Mouse (Mus musculus): Measurements from ENCODE around the gene Sec24d. TPM values are rescaled to one million over a fixed set of nuclear protein-coding genes. Genes with fewer than 3 reads are reported as not detected.

Sec24d gene
- polyA plus RNA-seq, 1 experiment from 2014 or later: 21.6 TPM

DNA sequence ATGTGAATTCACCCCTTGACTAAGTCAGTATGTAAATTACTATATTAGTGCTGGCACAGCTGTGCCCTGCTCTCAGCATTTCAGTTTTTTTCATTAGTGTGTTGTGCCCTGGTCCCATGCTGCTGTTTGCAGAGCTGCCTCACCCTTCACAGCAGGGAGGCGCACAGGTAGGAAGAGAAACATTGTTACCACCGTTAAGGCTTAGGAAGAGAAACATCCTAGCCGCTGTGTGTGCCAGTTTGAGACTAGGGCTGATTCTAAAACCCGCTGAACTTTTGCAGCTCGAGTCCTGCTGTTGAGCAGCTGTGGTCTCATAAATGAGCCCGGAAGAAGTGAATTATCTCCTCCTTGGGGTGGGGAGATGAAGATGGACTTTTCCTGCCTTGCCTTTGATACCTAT, 41.9 kb downstream of the Sec24d start:
- H3K27ac ChIP-seq (replicated peaks): no peak overlapping the region
- peaks cover 5% of the 10 kb centered on the region for H3K4me1 ChIP-seq
- no peak for DNase-seq (ENCODE audit: low spot score)
- no peaks in the 10 kb centered on the region for H3K36me3 ChIP-seq
- no peaks in the 10 kb centered on the region for H3K9me3 ChIP-seq (replicated peaks)
- no peaks in the 10 kb centered on the region for H3K27me3 ChIP-seq (ENCODE audit: low read depth, poor library complexity, severe bottlenecking)
- H3K4me3 ChIP-seq: no peak overlapping the region
- WGBS: 79% methylated on average over 6 of the region's 6 CpGs

DNA sequence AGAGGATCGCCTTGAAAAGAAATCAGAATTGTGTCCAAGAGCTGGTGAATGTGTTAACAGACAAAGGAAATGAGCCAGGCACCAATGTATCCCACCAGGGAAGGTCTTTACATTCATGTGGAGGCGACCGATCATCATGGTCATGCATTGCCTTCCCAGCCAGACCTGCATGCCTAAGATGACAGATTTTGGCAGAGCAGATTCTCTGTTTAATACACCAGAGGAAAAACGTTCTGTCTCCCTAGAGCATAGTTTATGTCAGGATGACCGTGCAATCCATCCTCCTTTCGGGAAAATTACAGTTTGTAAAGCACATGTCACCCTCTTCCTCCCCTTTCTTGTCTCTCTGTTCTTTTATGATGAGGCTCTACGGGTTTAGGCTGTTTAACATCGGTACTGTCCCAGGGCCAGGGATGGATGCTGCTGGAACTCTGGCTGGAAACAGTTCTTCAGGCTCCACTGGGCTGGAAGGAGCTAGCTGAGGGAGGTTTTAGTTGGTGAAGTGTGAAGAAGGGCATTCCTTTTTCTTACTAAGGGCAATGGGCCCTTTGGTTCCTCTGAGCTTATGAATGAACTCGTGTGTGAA, 45.3 kb downstream of the Sec24d start:
- Histone ChIP-seq H3K9me3 (replicated peaks) (no peaks in the 10 kb centered on the region), H3K4me1 (peaks cover 7% of the 10 kb centered on the region), H3K27ac (replicated peaks) (no peak overlapping the region), H3K36me3 (no peaks in the 10 kb centered on the region), H3K4me3 (no peak overlapping the region), H3K27me3 (ENCODE audit: low read depth, poor library complexity, severe bottlenecking) (no peaks in the 10 kb centered on the region)
- WGBS: 88% methylated on average over 9 of the region's 9 CpGs
- DNase-seq (ENCODE audit: low spot score): no peak

DNA sequence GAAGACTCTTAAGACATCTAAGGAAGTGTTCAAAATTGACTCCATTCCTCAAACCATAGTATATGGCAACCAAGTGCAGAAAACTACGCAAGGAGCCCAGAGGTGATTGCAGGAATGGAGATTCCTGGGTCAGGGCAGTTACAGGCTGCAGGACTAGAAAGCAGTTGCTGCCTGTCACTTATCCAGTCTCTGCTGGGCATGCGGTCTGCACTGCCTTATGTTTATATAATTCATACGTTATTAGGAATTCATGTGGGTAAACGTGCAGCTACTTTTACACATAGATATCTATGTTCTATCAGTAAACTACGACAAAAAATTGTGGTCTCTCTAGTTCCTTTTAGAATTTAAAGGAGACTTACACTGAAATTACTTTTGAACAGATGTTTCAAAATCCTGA, 46.2 kb downstream of the Sec24d start:
- H3K27ac ChIP-seq (replicated peaks): no peak overlapping the region
- H3K9me3 ChIP-seq (replicated peaks): no peaks in the 10 kb centered on the region
- WGBS: 78% methylated on average over 5 of the region's 5 CpGs
- no peaks in the 10 kb centered on the region for H3K27me3 ChIP-seq (ENCODE audit: low read depth, poor library complexity, severe bottlenecking)
- H3K4me1 ChIP-seq: peaks cover 7% of the 10 kb centered on the region
- H3K36me3 ChIP-seq: no peaks in the 10 kb centered on the region
- no peak overlapping the region for H3K4me3 ChIP-seq
- DNase-seq (ENCODE audit: low spot score): no peak

DNA sequence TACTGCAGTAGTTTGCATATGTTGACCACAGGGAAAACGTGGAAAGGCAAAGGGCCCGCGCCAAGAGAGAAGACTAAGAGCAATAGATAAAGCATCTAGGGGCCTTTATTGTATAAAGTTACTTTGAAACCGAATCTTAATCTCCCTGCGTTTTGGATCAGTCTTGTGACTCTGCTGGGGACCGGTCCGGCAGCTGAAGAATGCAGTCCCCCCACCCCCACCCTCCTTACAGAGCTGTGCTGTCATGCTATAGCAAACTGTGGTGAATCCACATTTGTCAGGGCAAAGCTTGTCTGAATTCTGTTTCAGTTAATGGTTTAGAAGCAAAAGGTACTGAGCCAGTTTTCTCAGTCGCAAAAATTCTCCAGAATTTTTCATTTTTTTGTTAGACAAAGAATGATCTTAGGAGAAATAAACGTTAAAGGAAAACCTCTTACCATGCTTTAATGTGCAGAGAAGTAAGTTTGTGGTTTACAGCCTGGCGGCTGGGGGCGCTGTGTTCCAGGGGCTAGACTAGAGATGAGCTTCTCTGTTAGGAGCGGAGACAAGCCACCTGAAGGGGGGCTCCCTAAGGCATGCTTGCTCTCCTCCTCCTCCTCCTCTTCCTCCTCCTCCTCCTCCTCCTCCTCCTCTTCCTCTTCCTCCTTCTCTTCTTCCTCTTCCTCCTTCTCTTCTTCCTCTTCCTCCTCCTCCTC, 46.8 kb downstream of the Sec24d start:
- DNase-seq (ENCODE audit: low spot score): no peak
- 24% methylated on average over 12 of the region's 12 CpGs for WGBS

DNA sequence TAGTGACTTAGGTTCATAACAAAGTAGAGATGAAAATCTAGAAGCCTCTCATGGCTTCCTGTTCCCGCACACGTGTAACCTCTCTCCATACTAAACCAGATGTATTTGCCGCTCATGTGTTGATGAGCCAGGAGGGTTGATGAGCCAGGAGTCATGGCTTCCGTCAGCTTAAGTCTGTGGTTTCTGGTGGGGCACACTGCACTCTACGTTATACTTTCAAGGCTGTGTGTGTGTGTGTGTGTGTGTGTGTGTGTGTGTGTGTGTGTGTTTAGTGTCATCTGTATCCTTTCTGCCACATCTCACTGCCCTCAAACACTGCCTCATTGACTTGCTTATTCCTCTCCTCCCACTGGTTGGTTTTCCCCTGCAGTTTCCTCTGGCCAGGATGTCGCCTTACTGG, 48.8 kb downstream of the Sec24d start:
- DNase-seq (ENCODE audit: low spot score): no peak
- H3K9me3 ChIP-seq (replicated peaks): no peaks in the 10 kb centered on the region
- no peaks in the 10 kb centered on the region for H3K36me3 ChIP-seq
- H3K27ac ChIP-seq (replicated peaks): no peak overlapping the region
- no peaks in the 10 kb centered on the region for H3K27me3 ChIP-seq (ENCODE audit: low read depth, poor library complexity, severe bottlenecking)
- no peak overlapping the region for H3K4me3 ChIP-seq
- H3K4me1 ChIP-seq: peaks cover 7% of the 10 kb centered on the region
- WGBS: 83% methylated on average over 6 of the region's 6 CpGs

More for the DNA sequence above, 46.8 kb downstream of the Sec24d start:
- no peak overlapping the region for H3K4me3 ChIP-seq
- no peaks in the 10 kb centered on the region for H3K27me3 ChIP-seq (ENCODE audit: low read depth, poor library complexity, severe bottlenecking)
- H3K9me3 ChIP-seq (replicated peaks): no peaks in the 10 kb centered on the region
- H3K4me1 ChIP-seq: peaks cover 7% of the 10 kb centered on the region
- no peaks in the 10 kb centered on the region for H3K36me3 ChIP-seq
- no peak overlapping the region for H3K27ac ChIP-seq (replicated peaks)

DNA sequence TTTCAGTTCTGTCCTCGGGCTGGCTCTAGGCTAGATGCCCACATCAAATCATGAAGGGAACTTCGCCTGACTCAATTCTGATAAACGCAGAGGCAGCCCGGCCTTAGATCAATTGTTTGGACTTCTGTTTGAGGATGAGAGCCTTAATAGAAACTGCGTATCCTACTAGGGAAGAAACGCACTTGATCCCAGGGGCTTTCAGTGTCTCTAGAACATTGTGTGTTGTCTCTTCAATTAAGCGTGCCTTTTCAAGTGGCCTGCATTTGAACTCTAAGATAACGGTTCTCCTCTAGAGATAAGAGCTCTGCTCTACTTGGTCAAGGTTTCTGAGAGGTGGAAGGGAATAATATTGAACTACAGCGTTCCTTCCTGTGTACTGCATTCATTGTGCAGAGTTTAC, 49.8 kb downstream of the Sec24d start:
- Histone ChIP-seq H3K4me3 (no peak overlapping the region), H3K27ac (replicated peaks) (no peak overlapping the region), H3K27me3 (ENCODE audit: low read depth, poor library complexity, severe bottlenecking) (no peaks in the 10 kb centered on the region), H3K4me1 (peaks cover 7% of the 10 kb centered on the region), H3K9me3 (replicated peaks) (no peaks in the 10 kb centered on the region), H3K36me3 (no peaks in the 10 kb centered on the region)
- no peak for DNase-seq (ENCODE audit: low spot score)
- WGBS: 86% methylated on average over 9 of the region's 9 CpGs

DNA sequence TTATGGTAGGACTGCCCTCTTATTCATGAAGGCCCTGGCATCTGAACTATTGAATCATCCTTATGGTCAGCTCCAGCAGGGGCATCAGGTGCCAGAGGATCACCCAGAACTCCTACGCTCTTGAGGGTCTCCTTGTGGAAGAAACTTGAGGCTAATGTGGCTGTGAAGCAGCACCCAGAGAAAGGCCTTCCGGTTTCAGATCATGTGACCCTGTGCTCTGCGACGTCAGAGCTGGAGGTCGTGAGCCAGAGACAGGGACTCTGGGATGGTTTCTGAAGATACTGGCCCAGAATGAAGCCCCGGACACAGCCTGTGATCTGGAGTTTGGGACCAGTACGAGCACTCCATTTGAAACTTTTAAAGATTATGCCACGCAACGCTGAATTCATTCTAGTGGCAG, 53.1 kb downstream of the Sec24d start:
- 84% methylated on average over 9 of the region's 9 CpGs for WGBS

DNA sequence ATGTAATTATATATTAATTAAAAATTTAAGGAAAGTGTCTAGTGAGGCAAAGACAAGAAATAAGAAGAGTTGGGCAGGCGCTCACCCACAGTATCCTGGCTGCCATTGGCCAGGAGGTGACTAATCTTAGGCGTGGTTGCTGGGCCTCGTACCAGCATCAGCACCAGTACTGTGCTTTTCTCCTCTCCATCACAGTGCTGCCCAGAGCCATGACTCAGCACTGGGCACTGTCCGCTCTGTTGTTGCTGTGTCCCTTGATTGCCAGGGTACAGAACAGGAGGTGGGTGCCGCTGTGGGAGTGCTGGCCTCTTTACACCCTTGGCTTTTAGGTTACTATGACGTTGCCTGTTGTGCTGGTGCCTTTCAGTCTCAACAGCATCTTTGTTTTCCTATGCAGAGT, 54.4 kb downstream of the Sec24d start:
- DNase-seq (ENCODE audit: low spot score): no peak
- Histone ChIP-seq H3K4me3 (no peak overlapping the region), H3K27me3 (ENCODE audit: low read depth, poor library complexity, severe bottlenecking) (no peaks in the 10 kb centered on the region), H3K9me3 (replicated peaks) (no peaks in the 10 kb centered on the region), H3K36me3 (no peaks in the 10 kb centered on the region), H3K4me1 (no peaks in the 10 kb centered on the region), H3K27ac (replicated peaks) (no peak overlapping the region)
- WGBS: 87% methylated on average over 6 of the region's 6 CpGs

More for the DNA sequence above, 53.1 kb downstream of the Sec24d start:
- Histone ChIP-seq H3K4me1 (no peaks in the 10 kb centered on the region), H3K9me3 (replicated peaks) (no peaks in the 10 kb centered on the region), H3K27me3 (ENCODE audit: low read depth, poor library complexity, severe bottlenecking) (no peaks in the 10 kb centered on the region), H3K36me3 (no peaks in the 10 kb centered on the region), H3K27ac (replicated peaks) (no peak overlapping the region), H3K4me3 (no peak overlapping the region)
- no peak for DNase-seq (ENCODE audit: low spot score)

DNA sequence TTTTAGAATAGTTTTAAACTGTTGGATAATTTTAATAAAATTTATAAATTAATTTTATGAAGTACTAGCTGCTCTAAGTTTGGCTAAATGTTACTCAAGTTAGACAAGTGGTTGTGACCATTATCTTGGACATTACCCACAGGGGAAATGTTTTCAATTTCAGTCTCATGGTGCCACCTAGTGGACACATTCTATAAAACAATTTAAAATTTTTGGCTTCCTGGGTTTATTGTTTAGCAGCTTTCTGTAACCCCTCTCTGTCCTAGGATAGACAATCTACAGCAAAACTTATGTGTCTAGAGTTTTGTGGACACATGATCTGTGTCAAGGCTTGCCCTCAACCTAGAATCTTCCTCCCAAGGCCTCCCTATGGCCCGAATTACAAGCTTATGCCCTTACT, 54.9 kb downstream of the Sec24d start:
- whole genome bisulfite sequencing: 42% methylated on average over 1 of the region's 1 CpGs
- H3K4me3 ChIP-seq: no peak overlapping the region
- H3K27ac ChIP-seq (replicated peaks): no peak overlapping the region
- no peaks in the 10 kb centered on the region for H3K27me3 ChIP-seq (ENCODE audit: low read depth, poor library complexity, severe bottlenecking)
- H3K9me3 ChIP-seq (replicated peaks): no peaks in the 10 kb centered on the region
- DNase-seq (ENCODE audit: low spot score): no peak
- no peaks in the 10 kb centered on the region for H3K4me1 ChIP-seq
- no peaks in the 10 kb centered on the region for H3K36me3 ChIP-seq

DNA sequence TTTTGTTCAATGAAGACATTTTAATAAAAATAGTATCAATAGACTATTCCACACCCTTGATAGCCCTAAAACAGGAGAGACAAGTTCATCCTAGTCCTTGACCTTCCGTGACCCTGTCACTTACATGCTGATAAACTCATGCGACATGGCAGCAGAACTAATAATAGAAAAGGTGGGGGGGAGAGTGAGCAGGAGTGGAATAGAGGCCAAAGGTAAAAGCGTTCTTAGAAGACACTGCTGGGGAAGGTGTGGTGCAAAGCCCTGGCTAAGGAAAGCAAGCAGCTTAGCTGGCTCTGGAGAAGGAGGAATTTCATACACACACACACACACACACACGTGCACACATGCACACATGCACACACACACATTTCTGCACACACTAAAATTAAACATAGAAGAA, 57.1 kb downstream of the Sec24d start:
- no peaks in the 10 kb centered on the region for H3K9me3 ChIP-seq (replicated peaks)
- no peaks in the 10 kb centered on the region for H3K27me3 ChIP-seq (ENCODE audit: low read depth, poor library complexity, severe bottlenecking)
- 87% methylated on average over 4 of the region's 4 CpGs for WGBS
- no peak overlapping the region for H3K4me3 ChIP-seq
- DNase-seq (ENCODE audit: low spot score): no peak
- H3K4me1 ChIP-seq: no peaks in the 10 kb centered on the region
- no peak overlapping the region for H3K27ac ChIP-seq (replicated peaks)
- H3K36me3 ChIP-seq: no peaks in the 10 kb centered on the region

DNA sequence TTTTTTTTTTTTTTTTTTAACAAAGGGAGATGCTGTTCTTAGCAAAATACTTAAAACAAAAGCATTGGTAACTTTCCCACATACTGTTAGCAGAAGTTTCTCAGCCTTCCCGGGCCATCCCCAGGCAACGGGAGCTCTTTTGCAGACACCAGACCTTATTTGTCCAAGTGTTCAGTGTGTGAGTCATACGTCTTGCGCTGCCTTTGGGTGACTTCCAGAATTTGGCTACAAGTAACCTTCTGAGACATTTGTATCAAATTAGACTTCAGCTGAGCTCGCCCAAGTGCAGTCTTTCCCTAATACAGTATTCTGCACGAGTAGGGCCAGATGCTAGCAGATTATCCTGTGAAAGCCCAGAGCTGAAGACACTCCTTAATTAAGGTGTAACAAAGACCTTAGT, 62.0 kb downstream of the Sec24d start:
- Histone ChIP-seq H3K36me3 (no peaks in the 10 kb centered on the region), H3K4me3 (no peak overlapping the region), H3K27ac (replicated peaks) (no peak overlapping the region), H3K4me1 (no peaks in the 10 kb centered on the region), H3K27me3 (ENCODE audit: low read depth, poor library complexity, severe bottlenecking) (no peaks in the 10 kb centered on the region), H3K9me3 (replicated peaks) (no peaks in the 10 kb centered on the region)
- 74% methylated on average over 6 of the region's 6 CpGs for WGBS
- no peak for DNase-seq (ENCODE audit: low spot score)

DNA sequence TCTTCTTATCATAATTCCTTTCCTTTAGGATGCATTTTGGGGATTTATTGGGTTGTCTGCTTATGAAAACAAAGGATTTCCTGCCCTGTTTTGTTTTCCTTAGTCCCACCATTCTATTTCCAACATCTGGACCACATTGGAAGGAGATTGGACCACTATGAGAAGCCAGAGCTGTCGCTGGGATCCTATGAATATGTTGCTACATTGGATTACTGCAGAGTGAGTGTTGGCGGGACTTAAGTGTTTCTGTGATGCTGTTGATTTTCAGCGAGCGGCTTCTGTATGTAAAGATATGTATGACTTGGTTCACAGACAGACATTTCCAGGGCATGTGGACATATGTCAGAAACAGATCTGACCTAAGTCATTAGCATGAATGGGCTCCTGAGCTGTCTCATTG, 63.0 kb downstream of the Sec24d start:
- no peak overlapping the region for H3K27ac ChIP-seq (replicated peaks)
- 88% methylated on average over 4 of the region's 4 CpGs for WGBS
- H3K9me3 ChIP-seq (replicated peaks): no peaks in the 10 kb centered on the region
- no peaks in the 10 kb centered on the region for H3K4me1 ChIP-seq
- no peaks in the 10 kb centered on the region for H3K36me3 ChIP-seq
- DNase-seq (ENCODE audit: low spot score): no peak
- no peak overlapping the region for H3K4me3 ChIP-seq
- no peaks in the 10 kb centered on the region for H3K27me3 ChIP-seq (ENCODE audit: low read depth, poor library complexity, severe bottlenecking)

DNA sequence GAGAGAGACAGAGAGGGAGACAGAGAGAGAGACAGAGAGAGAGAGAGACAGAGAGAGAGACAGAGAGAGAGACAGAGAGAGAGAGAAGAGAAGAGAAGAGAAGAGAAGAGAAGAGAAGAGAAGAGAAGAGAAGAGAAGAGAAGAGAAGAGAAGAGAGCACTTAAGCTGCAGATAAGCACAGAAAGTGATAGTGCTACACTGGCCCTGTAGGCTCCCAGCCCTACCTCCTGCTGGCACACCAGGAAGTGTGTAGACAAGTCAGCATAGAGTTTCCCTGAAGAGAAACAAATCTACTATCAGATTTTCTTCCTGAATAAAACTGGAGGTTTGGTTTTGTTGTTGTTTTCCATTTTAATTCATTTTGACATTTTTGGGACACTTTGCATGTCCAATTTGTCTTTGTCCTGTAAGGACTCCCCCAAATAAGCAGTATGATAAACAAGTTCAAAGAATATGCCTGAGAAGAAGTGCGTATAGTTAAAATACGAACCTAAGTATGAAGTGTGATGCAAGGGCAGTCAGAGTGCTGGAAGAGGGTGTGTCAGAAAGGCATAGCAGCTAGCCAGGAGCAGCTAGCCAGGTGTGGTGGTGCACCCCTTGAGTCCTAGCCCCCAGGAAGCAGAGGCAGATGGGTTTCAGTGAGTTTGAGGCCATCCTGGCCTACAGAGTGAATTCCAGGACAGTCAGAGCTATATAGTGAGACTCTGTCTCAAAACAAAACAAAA, 65.2 kb downstream of the Sec24d start:
- no peaks in the 10 kb centered on the region for H3K36me3 ChIP-seq
- 88% methylated on average over 2 of the region's 2 CpGs for WGBS
- no peak overlapping the region for H3K27ac ChIP-seq (replicated peaks)

More for the DNA sequence above, 65.2 kb downstream of the Sec24d start:
- DNase-seq (ENCODE audit: low spot score): no peak
- Histone ChIP-seq H3K4me1 (no peaks in the 10 kb centered on the region), H3K4me3 (no peak overlapping the region), H3K9me3 (replicated peaks) (no peaks in the 10 kb centered on the region), H3K27me3 (ENCODE audit: low read depth, poor library complexity, severe bottlenecking) (no peaks in the 10 kb centered on the region)
